Mouse (Mus musculus) stomach, embryonic 14.5 days (tissue): Measurements from ENCODE around the gene Cenpi. TPM values are rescaled to one million over a fixed set of nuclear protein-coding genes. Genes with fewer than 3 reads are reported as not detected.

Source experiments
- ATAC-seq: fragments of 200-750 bp; cut with Nextera tagmentation; 2 replicates; pipeline ENCODE4 v1.8.0; 2017; ENCODE audit warnings: low read depth, moderate TSS enrichment; ENCODE audit not compliant: insufficient number of reproducible peaks, insufficient read depth, low FRiP score
- H3K27ac ChIP-seq: fragments of 300-500 bp; sonication (generic); 2 replicates; pipeline ENCODE4 v1.5.1; 2014; ENCODE audit warnings: mild to moderate bottlenecking, low read length, moderate library complexity, mixed read lengths
- H3K27me3 ChIP-seq: fragments of 300-500 bp; sonication (generic); 2 replicates; pipeline ENCODE4 v1.6.1; 2014; ENCODE audit warnings: low read length, control low read depth, mixed read lengths; ENCODE audit not compliant: control insufficient read depth, insufficient read depth
- H3K36me3 ChIP-seq: fragments of 300-500 bp; sonication (generic); 2 replicates; pipeline ENCODE4 v1.6.1; 2014; ENCODE audit warnings: mild to moderate bottlenecking, control low read depth, low read length, moderate library complexity, mixed read lengths; ENCODE audit not compliant: control insufficient read depth, insufficient read depth
- H3K4me1 ChIP-seq: fragments of 300-500 bp; sonication (generic); 2 replicates; pipeline ENCODE4 v1.6.1; 2014; ENCODE audit warnings: low read length, control low read depth, mixed read lengths; ENCODE audit not compliant: control insufficient read depth, insufficient read depth
- H3K4me2 ChIP-seq: fragments of 300-500 bp; sonication (generic); replicated peaks from 2 replicates; pipeline ENCODE4 v1.6.1; 2014; ENCODE audit warnings: low read depth, low read length, control low read depth
- H3K4me3 ChIP-seq: fragments of 300-500 bp; sonication (generic); 2 replicates; pipeline ENCODE4 v1.5.1; 2014; ENCODE audit warnings: low read depth, low read length, control low read depth
- H3K9ac ChIP-seq: fragments of 300-500 bp; sonication (generic); replicated peaks from 2 replicates; pipeline ENCODE4 v1.6.1; 2014; ENCODE audit warnings: low read depth, mild to moderate bottlenecking, control low read depth, low read length, moderate library complexity, mixed read lengths
- H3K9me3 ChIP-seq: fragments of 300-500 bp; sonication (generic); 2 replicates; pipeline ENCODE4 v1.6.1; 2016; ENCODE audit warnings: low read depth, low read length, control low read depth; ENCODE audit not compliant: control insufficient read depth
- WGBS: fragments of 180-500 bp; shearing (Covaris S2); extraction: QIAGEN DNeasy Blood & Tissue Kit; methylation state at CpG from one replicate; pipeline ENCODE4 v1.1.7; 2014; 5-methylcytosine and 5-hydroxymethylcytosine counted together
- polyA plus RNA-seq: library from polyadenylated mRNA; unstranded; fragments of >200 nt; fragmentation: Nextera tagmentation; extraction: Ambion mirVana; gene quantifications from 2 replicates; pipeline ENCODE4 v1.2.1, GENCODE M21; 2014

Gene Cenpi
- polyA plus RNA-seq, 1 experiment from 2014 or later: 40.0 TPM

GRCm38 (mm10) chrX:134371279-134371678 lies 63.4 kb downstream of the Cenpi start:
- 3% methylated on average over 2 of the region's 2 CpGs for WGBS
- H3K27ac ChIP-seq: no peak overlapping the region
- ATAC-seq: no peak
- no peaks in the 10 kb centered on the region for H3K4me1 ChIP-seq
- no peaks in the 10 kb centered on the region for H3K36me3 ChIP-seq
- no peak overlapping the region for H3K4me3 ChIP-seq
- no peak overlapping the region for H3K9ac ChIP-seq
- H3K9me3 ChIP-seq: no peaks in the 10 kb centered on the region
- no peaks in the 10 kb centered on the region for H3K27me3 ChIP-seq
- no peak overlapping the region for H3K4me2 ChIP-seq

DNA sequence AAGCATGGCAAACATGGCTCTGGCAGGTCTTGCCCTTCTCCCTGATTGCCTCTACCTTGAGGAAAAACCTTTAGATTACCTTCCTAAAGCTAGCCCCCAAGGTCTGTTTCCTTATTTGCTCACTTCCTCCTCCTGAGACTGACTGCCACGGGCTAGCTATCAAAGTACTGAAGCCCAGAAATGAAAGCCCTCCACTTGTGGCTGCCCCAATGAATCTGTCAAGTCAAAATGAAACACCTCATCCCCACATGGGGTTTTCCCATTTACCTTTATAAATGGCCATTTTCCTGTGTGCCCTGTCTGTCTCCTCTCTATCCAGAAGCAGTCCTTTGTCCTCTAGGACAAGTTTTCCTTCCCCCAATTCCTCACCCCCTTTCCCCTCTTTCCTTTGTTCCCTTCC lies 66.3 kb downstream of the Cenpi start:
- no peaks in the 10 kb centered on the region for H3K4me1 ChIP-seq
- WGBS: 67% methylated on average over 1 of the region's 1 CpGs
- no peak overlapping the region for H3K4me3 ChIP-seq
- no peak overlapping the region for H3K4me2 ChIP-seq
- no peaks in the 10 kb centered on the region for H3K27me3 ChIP-seq
- ATAC-seq: no peak
- no peaks in the 10 kb centered on the region for H3K9me3 ChIP-seq
- no peak overlapping the region for H3K9ac ChIP-seq
- H3K27ac ChIP-seq: no peak overlapping the region
- H3K36me3 ChIP-seq: no peaks in the 10 kb centered on the region

GRCm38 (mm10) chrX:134384896-134385295 lies 77.0 kb downstream of the Cenpi start:
- 73% methylated on average over 6 of the region's 6 CpGs for WGBS
- no peak overlapping the region for H3K27ac ChIP-seq

GRCm38 (mm10) chrX:134398972-134399371 lies 91.1 kb downstream of the Cenpi start:
- WGBS: 64% methylated on average over 2 of the region's 2 CpGs

More at GRCm38 (mm10) chrX:134384896-134385295, 77.0 kb downstream of the Cenpi start:
- H3K4me2 ChIP-seq: no peak overlapping the region
- no peaks in the 10 kb centered on the region for H3K4me1 ChIP-seq
- ATAC-seq: no peak
- H3K36me3 ChIP-seq: no peaks in the 10 kb centered on the region
- no peaks in the 10 kb centered on the region for H3K27me3 ChIP-seq
- no peak overlapping the region for H3K9ac ChIP-seq
- no peak overlapping the region for H3K4me3 ChIP-seq
- no peaks in the 10 kb centered on the region for H3K9me3 ChIP-seq

GRCm38 (mm10) chrX:134403863-134404583 lies 96.1 kb downstream of the Cenpi start, which contains the start of gene Drp2:
Drp2 (plus strand) TSS chrX:134404551.
- no peak for ATAC-seq
- Histone ChIP-seq H3K27ac (no peak within 1 kb of the TSS), H3K4me2 (peak within 1 kb of the TSS; percentile 46), H3K4me1 (no peaks in the 10 kb centered on the region), H3K36me3 (no peaks in the 10 kb centered on the region), H3K9ac (no peak within 1 kb of the TSS), H3K4me3 (peak within 1 kb of the TSS; percentile 28), H3K27me3 (no peaks in the 10 kb centered on the region), H3K9me3 (no peaks in the 10 kb centered on the region)
- WGBS: 34% methylated on average over 15 of the region's 15 CpGs

More at GRCm38 (mm10) chrX:134398972-134399371, 91.1 kb downstream of the Cenpi start:
- H3K36me3 ChIP-seq: no peaks in the 10 kb centered on the region
- no peaks in the 10 kb centered on the region for H3K9me3 ChIP-seq
- no peak overlapping the region for H3K4me3 ChIP-seq
- ATAC-seq: no peak
- H3K9ac ChIP-seq: no peak overlapping the region
- H3K27ac ChIP-seq: no peak overlapping the region
- no peaks in the 10 kb centered on the region for H3K4me1 ChIP-seq
- no peaks in the 10 kb centered on the region for H3K27me3 ChIP-seq
- no peak overlapping the region for H3K4me2 ChIP-seq

GRCm38 (mm10) chrX:134404584-134404955 lies 96.7 kb downstream of the Cenpi start:
- ATAC-seq: no peak
- WGBS: 27% methylated on average over 12 of the region's 14 CpGs
- Histone ChIP-seq H3K36me3 (no peaks in the 10 kb centered on the region), H3K4me2 (peak overlapping the region; percentile 46), H3K9ac (no peak overlapping the region), H3K4me1 (no peaks in the 10 kb centered on the region), H3K27ac (no peak overlapping the region), H3K27me3 (no peaks in the 10 kb centered on the region), H3K9me3 (no peaks in the 10 kb centered on the region), H3K4me3 (peak overlapping the region; percentile 28)

DNA sequence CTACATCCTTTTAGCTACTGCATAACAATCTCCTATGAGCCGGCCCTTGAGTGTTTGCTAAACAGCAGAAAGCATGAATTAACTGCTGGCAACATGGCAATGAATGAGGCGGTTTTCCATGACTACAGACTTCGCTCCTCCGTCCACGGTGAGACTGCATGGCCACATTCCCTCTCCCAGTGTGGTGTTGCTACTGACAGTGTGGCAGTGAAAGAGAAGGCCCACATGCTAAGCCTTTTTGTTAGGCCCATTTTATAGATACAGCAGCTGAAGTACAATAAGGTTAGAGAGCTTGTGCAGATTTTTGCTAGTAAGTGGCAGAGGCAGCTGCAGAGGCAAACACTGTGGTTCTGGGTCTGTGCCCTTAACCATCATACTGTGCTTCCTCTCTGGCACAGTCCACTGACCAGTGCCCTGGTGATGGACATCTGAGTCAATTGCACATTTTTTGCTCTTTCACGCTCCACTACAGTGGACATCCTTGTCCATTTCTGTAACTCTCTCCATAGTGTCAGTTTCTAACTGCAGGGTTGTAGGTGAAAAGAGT lies 101.5 kb downstream of the Cenpi start:
- no peak overlapping the region for H3K4me2 ChIP-seq
- H3K4me3 ChIP-seq: no peak overlapping the region
- H3K4me1 ChIP-seq: no peaks in the 10 kb centered on the region
- H3K27ac ChIP-seq: no peak overlapping the region
- no peaks in the 10 kb centered on the region for H3K27me3 ChIP-seq
- H3K36me3 ChIP-seq: no peaks in the 10 kb centered on the region
- no peaks in the 10 kb centered on the region for H3K9me3 ChIP-seq
- no peak overlapping the region for H3K9ac ChIP-seq
- 89% methylated on average over 6 of the region's 6 CpGs for whole genome bisulfite sequencing
- no peak for ATAC-seq

DNA sequence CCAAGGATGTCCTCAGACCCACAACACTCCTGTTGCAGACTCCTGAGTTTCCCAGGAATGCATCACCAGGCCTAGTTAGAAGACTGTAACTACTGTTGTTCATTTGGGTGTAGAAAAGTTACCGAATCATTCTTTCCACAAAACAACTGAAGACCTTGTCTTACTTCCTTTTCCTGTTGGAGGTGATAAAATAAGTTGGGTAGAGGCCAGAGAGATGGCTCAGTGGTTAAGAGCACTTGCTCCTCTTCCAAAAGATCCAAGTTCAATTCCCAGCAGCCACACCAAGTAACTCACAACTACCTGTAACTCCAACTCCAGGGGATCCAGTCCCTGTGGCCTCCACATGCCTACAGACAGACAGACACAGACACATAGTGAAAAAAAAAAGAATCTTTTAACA lies 104.2 kb downstream of the Cenpi start:
- no peaks in the 10 kb centered on the region for H3K4me1 ChIP-seq
- H3K27ac ChIP-seq: no peak overlapping the region
- H3K27me3 ChIP-seq: no peaks in the 10 kb centered on the region
- no peaks in the 10 kb centered on the region for H3K36me3 ChIP-seq
- no peak for ATAC-seq
- no peaks in the 10 kb centered on the region for H3K9me3 ChIP-seq
- WGBS: 76% methylated on average over 1 of the region's 1 CpGs
- H3K9ac ChIP-seq: no peak overlapping the region
- no peak overlapping the region for H3K4me3 ChIP-seq
- no peak overlapping the region for H3K4me2 ChIP-seq
